Mouse (Mus musculus): ENCODE results near the gene Cbfb.

DNA sequence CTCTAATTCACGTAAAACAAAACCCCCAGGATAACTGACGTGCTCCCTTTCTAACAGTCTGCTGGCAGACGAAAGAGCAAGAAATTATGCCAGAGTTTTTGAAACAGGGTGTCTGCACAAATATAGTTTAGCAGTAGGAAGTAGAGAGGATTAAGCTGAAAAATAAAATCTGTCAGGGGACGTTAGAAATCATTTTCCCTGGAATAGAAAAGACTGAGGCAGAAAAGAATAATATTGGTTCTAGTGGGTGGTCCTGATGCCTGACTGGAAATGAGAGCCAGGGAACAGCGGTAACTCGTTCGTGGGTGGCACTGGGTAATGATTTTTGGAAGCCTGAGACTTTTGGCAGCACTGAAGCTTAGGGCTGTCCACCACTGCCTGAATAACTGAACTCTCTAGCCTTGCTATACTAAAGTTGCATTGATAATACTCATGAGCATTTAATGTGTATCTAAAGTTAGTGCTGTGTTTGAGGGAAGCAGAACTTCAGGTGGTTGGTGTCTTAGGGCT lies 36.3 kb downstream of the Cbfb start:
- TF ChIP-seq CTCF (conservative IDR thresholded peaks at IDR 0.05; ENCODE audit: low read length) (no peak), NANOG (IDR thresholded peaks at IDR 0.05; ENCODE audit: borderline replicate concordance, low read length) (no peak), POU5F1 (IDR thresholded peaks at IDR 0.05; ENCODE audit: borderline replicate concordance, low read length) (no peak)
